10 mouse cellular contexts compared by ENCODE assay signal in genomic region chr14:34675347-34675865, GRCm38 (mm10). TPM values are rescaled to one million over a fixed set of nuclear protein-coding genes. Genes with fewer than 3 reads are reported as not detected.
A peak's percentile ranks its signal among the peaks of the same experiment; 100 is the strongest.
DNase-seq lines count a peak whose midpoint lies in the region; ATAC-seq and TF ChIP-seq lines count a peak whose summit lies in the region.
"Had no signal": no experiment of that assay in that cellular context is flagged by ENCODE, and none has a peak within 500 bp of the region (broad histone marks: within the 10 kb centered on the region; RNA-seq: fewer than 3 reads in every experiment).

No protein-coding gene starts in this region.

- no peak for TF ChIP-seq EP300 in liver, postnatal 0 days (IDR thresholded peaks at IDR 0.05; ENCODE audit: low read depth)

- H3K9me3 ChIP-seq in heart, embryonic 13.5 days, result no peaks in the 10 kb centered on the region
- no peaks in the 10 kb centered on the region for H3K9me3 ChIP-seq in E14TG2a.4 (ENCODE audit: low read length)
- H3K9me3 ChIP-seq in forebrain, embryonic 16.5 days (ENCODE audit: control insufficient read depth, low read length), result no peaks in the 10 kb centered on the region
- H3K9me3 ChIP-seq in liver, postnatal 0 days (ENCODE audit: low read length), result no peaks in the 10 kb centered on the region

- H3K27me3 ChIP-seq in heart, embryonic 13.5 days (replicated peaks), result no peaks in the 10 kb centered on the region
- no peaks in the 10 kb centered on the region for H3K27me3 ChIP-seq in E14TG2a.4 (ENCODE audit: insufficient read depth, low read length)
- H3K27me3 ChIP-seq in forebrain, embryonic 16.5 days (replicated peaks; ENCODE audit: control insufficient read depth, insufficient read depth, low read length), result no peaks in the 10 kb centered on the region
- no peaks in the 10 kb centered on the region for H3K27me3 ChIP-seq in liver, postnatal 0 days (ENCODE audit: insufficient read depth, low read length)

- DNase-seq in heart, postnatal 25 days (ENCODE audit: low spot score), result no peak
- no peak for DNase-seq in liver, postnatal 0 days
- no peak for DNase-seq in retina, embryonic 14.5 days (ENCODE audit: low spot score)
- no peak for DNase-seq in cerebellum, postnatal 14 days
- no peak for DNase-seq in thymus, postnatal 25 days
- DNase-seq: layer of hippocampus, adult 9-11 months; right cerebral cortex, postnatal 14 days had no signal

- peaks cover 29% of the 10 kb centered on the region for H3K4me1 ChIP-seq in heart, embryonic 13.5 days
- peaks cover 71% of the 10 kb centered on the region for H3K4me1 ChIP-seq in E14TG2a.4 (replicated peaks; ENCODE audit: low read depth, low read length)
- peaks cover 17% of the 10 kb centered on the region for H3K4me1 ChIP-seq in forebrain, embryonic 16.5 days (replicated peaks; ENCODE audit: control insufficient read depth, insufficient read depth, low read length)
- peaks cover 22% of the 10 kb centered on the region for H3K4me1 ChIP-seq in liver, postnatal 0 days (ENCODE audit: insufficient read depth)

- H3K27ac ChIP-seq in heart, embryonic 13.5 days (replicated peaks), result no peak overlapping the region
- H3K27ac ChIP-seq in forebrain, embryonic 16.5 days (ENCODE audit: low read length), result no peak overlapping the region
- no peak overlapping the region for H3K27ac ChIP-seq in liver, postnatal 0 days (ENCODE audit: low read depth)

- peaks cover 26% of the 10 kb centered on the region for H3K36me3 ChIP-seq in heart, embryonic 13.5 days
- H3K36me3 ChIP-seq in E14TG2a.4 (ENCODE audit: insufficient read depth, low read length), result peaks cover 33% of the 10 kb centered on the region
- H3K36me3 ChIP-seq in forebrain, embryonic 16.5 days (ENCODE audit: control insufficient read depth, insufficient read depth), result no peaks in the 10 kb centered on the region
- H3K36me3 ChIP-seq in liver, postnatal 0 days (replicated peaks; ENCODE audit: insufficient read depth, low read length), result peaks cover 21% of the 10 kb centered on the region

- WGBS in heart, embryonic 13.5 days, result 54% methylated on average over 5 of the region's 5 CpGs
- WGBS in forebrain, embryonic 16.5 days, result 66% methylated on average over 5 of the region's 5 CpGs
- 48% methylated on average over 5 of the region's 5 CpGs for WGBS in liver, postnatal 0 days (ENCODE audit: insufficient replicate concordance)

- TF ChIP-seq CTCF in E14TG2a.4 (conservative IDR thresholded peaks at IDR 0.05; ENCODE audit: low read length), result no peak
- TF ChIP-seq CTCF in liver, postnatal 0 days (IDR thresholded peaks at IDR 0.05; ENCODE audit: low read depth), result no peak

- intact Hi-C loops in heart, postnatal 25 days (cut with DNase I), result no loop called here

- no peak for ATAC-seq in heart, embryonic 13.5 days (ENCODE audit: extremely low read depth, insufficient number of reproducible peaks, low FRiP score, low TSS enrichment)
- ATAC-seq in forebrain, embryonic 16.5 days, result no peak
- ATAC-seq in liver, postnatal 0 days, result no peak

- H3K4me2 ChIP-seq in heart, embryonic 13.5 days, result peak overlapping the region; percentile 94
- H3K4me2 ChIP-seq in forebrain, embryonic 16.5 days (ENCODE audit: low read length), result peak overlapping the region; percentile 35
- peak overlapping the region; percentile 78 for H3K4me2 ChIP-seq in liver, postnatal 0 days (ENCODE audit: low read depth, low read length)

- peak overlapping the region; percentile 97 for H3K4me3 ChIP-seq in heart, embryonic 13.5 days
- H3K4me3 ChIP-seq in E14TG2a.4 (replicated peaks; ENCODE audit: low read length), result peak overlapping the region; percentile 96
- H3K4me3 ChIP-seq in forebrain, embryonic 16.5 days (replicated peaks; ENCODE audit: low read length), result no peak overlapping the region
- H3K4me3 ChIP-seq in liver, postnatal 0 days (ENCODE audit: low read depth, low read length), result peak overlapping the region; percentile 100

- peak overlapping the region; percentile 58; the same call in 1 of the 2 replicates for H3K9ac ChIP-seq in heart, embryonic 13.5 days
- H3K9ac ChIP-seq in forebrain, embryonic 16.5 days (replicated peaks; ENCODE audit: low read depth, low read length), result no peak overlapping the region
- H3K9ac ChIP-seq in liver, postnatal 0 days (replicated peaks), result peak overlapping the region; percentile 49; the same call in 1 of the 2 replicates

RNA-seq across cellular contexts. Expression of gene Wapl, which starts 1.7 kb away (rescaled TPM):
- 15.5 and 16.4 TPM in 2 replicates for polyA plus RNA-seq in heart, embryonic 13.5 days (2015; fragmentation: Nextera tagmentation; extraction: Ambion mirVana)
- 10 to 100 TPM; 32.8 to 36.0 TPM for total RNA-seq in heart, postnatal 25 days (2021)
- polyA plus RNA-seq in forebrain, embryonic 16.5 days (2015; fragmentation: Nextera tagmentation; extraction: Ambion mirVana), result 18.8 and 21.9 TPM in 2 replicates
- polyA plus RNA-seq in liver, postnatal 0 days (2015; fragmentation: Nextera tagmentation; extraction: Ambion mirVana), result 15.3 TPM in 2 replicates

Comparison
In these comparisons a context has a peak if more than half of its experiments do, and no peak if none do; other contexts are left out.
1. H3K4me2 ChIP-seq: peak in every context shown above with its lines; median percentile 94 in heart, embryonic 13.5 days; 78 in liver, postnatal 0 days; 35 in forebrain, embryonic 16.5 days.